Mouse (Mus musculus) embryonic facial prominence, embryonic 11.5 days (tissue): ENCODE measurements at regions not wholly inside any gene's neighbourhood (a gene's known extent, or its start where the extent isn't known, plus 50 kb on each side); places are given as distances from the start of the nearest gene placed in this dataset.

Experiments used
- ATAC-seq: fragments of 200-750 bp; cut with Nextera tagmentation; replicated peaks from 2 replicates; pipeline ENCODE4 v1.8.0; 2017; ENCODE audit warnings: low read depth; ENCODE audit not compliant: insufficient number of reproducible peaks, low FRiP score, low TSS enrichment
- DNase-seq: peaks from one replicate; pipeline ENCODE4 v3.0.0-alpha.2; 2015; ENCODE audit warnings: low spot score
- H3K27ac ChIP-seq: fragments of 300-500 bp; sonication (generic); replicated peaks from 2 replicates; pipeline ENCODE4 v1.5.1; 2014; ENCODE audit warnings: mild to moderate bottlenecking, low read depth, low read length, control low read depth
- H3K27me3 ChIP-seq: fragments of 300-500 bp; sonication (generic); 2 replicates; pipeline ENCODE4 v1.6.1; 2014; ENCODE audit warnings: mild to moderate bottlenecking, low read length, moderate library complexity, mixed read lengths; ENCODE audit not compliant: control insufficient read depth, insufficient read depth
- H3K36me3 ChIP-seq: fragments of 300-500 bp; sonication (generic); replicated peaks from 2 replicates; pipeline ENCODE4 v1.6.1; 2014; ENCODE audit warnings: low read depth, mild to moderate bottlenecking, low read length, moderate library complexity, mixed read lengths; ENCODE audit not compliant: control insufficient read depth, insufficient read depth
- H3K4me1 ChIP-seq: fragments of 300-500 bp; sonication (generic); 2 replicates; pipeline ENCODE4 v1.6.1; 2014; ENCODE audit warnings: low read length, mixed read lengths; ENCODE audit not compliant: control insufficient read depth, insufficient read depth
- H3K4me2 ChIP-seq: fragments of 300-500 bp; sonication (generic); 2 replicates; pipeline ENCODE4 v1.6.1; 2014; ENCODE audit warnings: low read depth, mild to moderate bottlenecking, control low read depth, low read length, moderate library complexity
- H3K4me3 ChIP-seq: fragments of 300-500 bp; sonication (generic); 2 replicates; pipeline ENCODE4 v1.5.1; 2014; ENCODE audit warnings: low read depth, low read length, control low read depth
- H3K9ac ChIP-seq: fragments of 300-500 bp; sonication (generic); replicated peaks from 2 replicates; pipeline ENCODE4 v1.6.1; 2014; ENCODE audit warnings: mild to moderate bottlenecking, control low read depth, low read length
- H3K9me3 ChIP-seq: fragments of 300-500 bp; sonication (generic); replicated peaks from 2 replicates; pipeline ENCODE4 v1.6.1; 2016; ENCODE audit warnings: mild to moderate bottlenecking, low read length, inconsistent platforms, mixed read lengths; ENCODE audit not compliant: control insufficient read depth
- WGBS: fragments of 180-500 bp; shearing (Covaris S2); extraction: QIAGEN DNeasy Blood & Tissue Kit; methylation state at CpG from one replicate; pipeline ENCODE4 v1.1.7; 2014; 5-methylcytosine and 5-hydroxymethylcytosine counted together

DNA sequence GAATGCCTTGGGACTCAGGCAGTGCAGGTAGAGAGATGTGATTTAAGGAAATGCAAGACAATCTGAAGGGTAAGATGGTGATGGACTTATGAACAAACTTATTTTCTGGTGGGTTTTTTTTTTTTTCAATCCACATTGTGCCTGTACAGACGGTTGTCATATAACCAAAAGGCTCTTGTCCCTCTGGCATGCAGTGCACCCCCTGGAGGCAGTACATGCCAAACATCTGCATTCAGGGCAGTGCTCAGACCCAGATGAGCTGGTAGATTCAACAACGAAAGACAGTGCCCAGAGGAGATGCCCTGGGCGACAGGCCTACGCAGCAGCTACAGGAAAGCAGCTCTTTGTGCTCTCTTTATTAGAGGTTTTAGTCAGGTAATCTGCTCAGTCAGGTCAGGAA is 149.5 kb upstream of the Masp1 start:
- Histone ChIP-seq H3K9ac (no peak overlapping the region), H3K27me3 (no peaks in the 10 kb centered on the region), H3K27ac (no peak overlapping the region), H3K4me1 (no peaks in the 10 kb centered on the region), H3K36me3 (no peaks in the 10 kb centered on the region), H3K9me3 (no peaks in the 10 kb centered on the region), H3K4me3 (no peak overlapping the region), H3K4me2 (no peak overlapping the region)
- ATAC-seq (no peak), DNase-seq (no peak)
- 56% methylated on average over 4 of the region's 4 CpGs for WGBS

DNA sequence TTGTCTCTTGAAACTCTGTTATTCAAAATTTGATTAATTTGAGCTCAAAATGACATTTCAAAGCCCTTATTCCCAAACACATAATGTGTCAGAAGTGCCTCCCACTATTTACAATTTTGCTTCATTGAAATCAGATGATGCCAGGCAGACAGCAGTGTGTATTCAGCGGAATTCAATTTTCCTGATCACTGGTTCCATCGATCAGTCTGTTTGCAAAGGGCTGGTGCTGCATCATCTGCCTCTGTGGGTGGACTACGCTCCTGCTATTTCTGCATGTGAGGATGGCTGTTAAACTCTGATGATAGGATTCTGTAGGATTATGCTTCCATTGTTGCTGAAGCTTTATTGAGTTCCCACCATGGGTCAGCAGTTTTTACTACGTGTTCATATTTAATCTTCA is 149.0 kb upstream of the Masp1 start:
- H3K36me3 ChIP-seq = no peaks in the 10 kb centered on the region
- no peak overlapping the region for H3K9ac ChIP-seq
- H3K27me3 ChIP-seq = no peaks in the 10 kb centered on the region
- H3K27ac ChIP-seq = no peak overlapping the region
- no peak overlapping the region for H3K4me3 ChIP-seq
- no peaks in the 10 kb centered on the region for H3K9me3 ChIP-seq
- H3K4me2 ChIP-seq = no peak overlapping the region
- H3K4me1 ChIP-seq = no peaks in the 10 kb centered on the region
- DNase-seq (no peak), ATAC-seq (no peak)
- WGBS = 89% methylated on average over 4 of the region's 4 CpGs
